Mouse (Mus musculus): ENCODE measurements around the gene Krt80.

The Krt80 gene

GRCm38 (mm10) chr15:101370101-101370911, at the start of gene Krt80:
TSS of gene Krt80 (minus strand) at chr15:101370162.
- peak; percentile 60 for DNase-seq (ENCODE audit: low spot score)

DNA sequence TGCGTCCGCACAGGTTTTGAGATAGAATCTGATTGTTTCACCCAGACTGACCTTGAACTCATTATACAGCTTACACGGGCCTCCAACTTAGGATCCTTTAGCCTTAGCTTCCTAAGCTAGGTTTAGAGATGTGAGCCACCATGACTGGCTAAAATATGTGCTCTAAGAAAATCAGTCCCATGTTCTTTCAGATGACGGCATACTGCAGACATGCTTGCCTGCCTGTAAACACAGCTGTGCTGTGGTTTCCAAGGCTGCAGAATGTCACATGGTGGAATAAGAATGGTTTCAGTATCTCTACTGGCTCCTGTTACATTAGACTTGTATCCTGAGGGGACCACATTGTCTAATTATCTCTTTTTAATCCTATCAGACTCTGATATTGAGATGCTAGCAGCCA, 49.0 kb upstream of the Krt80 start:
- no peak for DNase-seq (ENCODE audit: low spot score)

DNA sequence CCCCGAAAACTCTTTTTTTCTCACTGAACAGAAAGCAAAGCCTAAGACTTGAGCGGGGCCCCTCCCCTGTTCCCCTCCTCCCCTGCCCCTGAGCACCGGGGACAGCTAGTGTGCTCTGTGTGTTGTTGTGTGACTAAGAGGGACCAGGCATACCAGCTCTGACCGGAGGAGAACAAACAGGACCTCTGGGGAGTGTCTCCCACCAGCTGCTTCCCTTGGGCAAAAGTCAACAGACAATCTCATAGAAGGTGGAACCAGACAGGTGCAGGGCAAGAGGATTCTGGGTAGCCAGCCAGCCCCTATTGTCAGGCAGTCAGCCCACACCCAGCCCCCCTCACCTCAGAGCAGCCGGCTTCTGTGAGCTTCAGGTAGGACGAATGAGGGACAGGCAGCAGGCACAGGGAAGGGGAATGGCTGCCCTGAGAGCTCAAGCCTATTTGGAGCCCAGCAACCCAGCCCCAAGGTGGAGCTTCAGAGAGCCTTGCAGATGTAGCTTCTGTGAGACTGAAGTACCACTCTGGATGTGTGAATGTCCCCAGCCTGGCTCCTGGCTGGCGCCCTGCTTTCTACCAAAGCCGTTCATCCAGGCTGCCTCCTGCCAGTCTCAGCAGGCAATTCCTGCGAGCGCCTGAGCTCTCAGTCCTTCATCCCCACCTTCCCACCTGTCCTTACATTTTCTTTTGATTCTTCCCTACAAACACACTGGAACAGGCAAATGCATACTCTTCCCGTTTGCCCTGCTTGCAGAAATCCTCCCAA, 45.0 kb upstream of the Krt80 start:
- DNase-seq (ENCODE audit: low spot score): no peak

DNA sequence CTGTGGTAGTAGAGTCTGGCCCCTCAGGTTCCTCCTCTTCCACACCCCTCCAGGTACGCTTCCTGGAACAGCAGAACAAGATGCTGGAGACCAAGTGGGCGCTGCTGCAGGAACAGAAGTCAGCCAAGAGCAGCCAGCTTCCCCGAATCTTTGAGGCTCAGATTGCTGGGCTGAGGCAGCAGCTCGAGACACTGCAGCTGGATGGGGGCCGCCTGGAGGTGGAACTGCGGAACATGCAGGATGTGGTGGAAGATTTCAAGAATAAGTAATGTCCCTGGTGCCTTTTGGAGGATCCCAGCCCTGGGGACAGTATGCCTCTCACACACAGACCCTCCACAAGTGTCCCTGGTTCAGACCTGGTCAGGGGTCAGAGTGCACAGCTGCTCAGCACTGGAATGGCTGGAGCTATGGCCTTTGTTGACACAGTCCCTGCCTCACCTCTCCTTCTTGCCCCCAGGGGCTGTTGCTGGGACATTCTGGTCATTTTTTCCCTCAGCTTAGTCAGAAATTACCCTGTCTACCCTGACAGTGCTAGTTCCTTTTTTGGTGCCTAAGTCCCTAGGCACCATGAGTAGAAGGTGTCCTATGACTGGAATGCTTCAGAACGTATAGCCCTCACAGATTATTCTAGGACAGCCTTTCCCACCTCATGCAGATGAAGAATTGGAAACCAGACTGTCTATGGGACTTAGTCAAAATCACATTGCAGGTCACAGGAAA, 44.1 kb upstream of the Krt80 start:
- DNase-seq (ENCODE audit: low spot score): no peak

DNA sequence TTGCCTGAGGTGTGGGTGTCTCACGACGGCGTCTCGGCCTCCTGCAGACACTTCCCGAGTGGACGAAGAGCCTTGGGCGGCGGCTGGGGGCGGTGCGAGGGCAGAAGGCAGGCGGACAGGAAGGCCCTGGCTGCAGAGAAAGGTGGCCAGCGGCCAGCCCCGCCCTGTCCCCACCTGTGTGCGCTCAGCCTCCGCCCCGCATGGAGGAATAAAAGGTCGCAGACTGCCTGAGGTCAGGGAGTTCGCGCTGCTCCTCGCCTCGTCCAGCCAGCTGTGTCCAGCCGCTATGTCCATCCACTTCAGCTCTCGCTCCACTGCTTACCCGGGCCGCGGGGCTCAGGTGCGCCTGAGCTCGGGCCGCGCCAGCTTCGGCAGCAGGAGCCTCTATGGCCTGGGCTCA, 42.2 kb upstream of the Krt80 start:
- peak; percentile 31 for DNase-seq (ENCODE audit: low spot score)

DNA sequence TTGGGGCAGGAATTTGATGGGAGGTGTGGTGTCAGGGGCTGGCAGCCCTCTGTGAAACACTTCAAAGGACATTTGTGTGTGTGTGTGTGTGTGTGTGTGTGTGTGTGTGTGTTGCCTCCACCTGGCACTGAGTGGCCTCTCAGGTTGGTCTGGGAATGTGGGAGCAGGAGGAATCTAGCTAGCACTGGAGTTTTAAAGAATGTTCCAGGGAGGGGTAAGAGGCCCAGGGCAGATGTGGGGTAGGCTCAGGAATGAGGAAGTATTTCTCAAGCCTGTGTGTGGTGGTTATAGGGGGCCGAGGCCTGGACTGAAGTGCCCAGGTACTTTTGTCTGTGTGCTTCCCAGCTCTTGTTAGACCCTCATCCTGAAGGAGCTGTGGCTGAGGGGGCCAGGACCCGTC, 40.8 kb upstream of the Krt80 start, which contains the start of gene Krt7:
Gene Krt7 (plus strand): TSS at position 269 of the 400 bp plus-strand sequence.
- DNase-seq (ENCODE audit: low spot score): no peak

- DNase-seq (ENCODE audit: low spot score): no peak
Measured at GRCm38 (mm10) chr15:101398269-101398668, 28.3 kb upstream of the Krt80 start.

DNA sequence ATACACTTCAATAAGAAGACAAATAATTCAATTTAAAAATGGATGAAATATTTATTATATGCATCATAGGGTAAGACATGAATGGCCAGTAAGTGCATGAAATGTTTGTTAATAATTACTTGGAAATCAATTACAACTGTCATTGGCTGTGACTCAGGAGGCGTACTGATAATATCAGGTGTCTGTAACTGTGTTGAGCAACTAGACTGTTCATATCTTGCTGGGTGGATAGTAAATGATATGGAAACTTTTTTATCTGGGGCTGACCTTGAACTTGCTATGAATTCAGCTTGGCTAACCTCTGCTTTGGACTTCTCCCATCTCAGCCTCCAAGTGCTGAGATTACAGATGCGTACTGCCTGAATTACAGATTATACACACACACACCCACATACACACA, 27.7 kb upstream of the Krt80 start:
- no peak for DNase-seq (ENCODE audit: low spot score)

DNA sequence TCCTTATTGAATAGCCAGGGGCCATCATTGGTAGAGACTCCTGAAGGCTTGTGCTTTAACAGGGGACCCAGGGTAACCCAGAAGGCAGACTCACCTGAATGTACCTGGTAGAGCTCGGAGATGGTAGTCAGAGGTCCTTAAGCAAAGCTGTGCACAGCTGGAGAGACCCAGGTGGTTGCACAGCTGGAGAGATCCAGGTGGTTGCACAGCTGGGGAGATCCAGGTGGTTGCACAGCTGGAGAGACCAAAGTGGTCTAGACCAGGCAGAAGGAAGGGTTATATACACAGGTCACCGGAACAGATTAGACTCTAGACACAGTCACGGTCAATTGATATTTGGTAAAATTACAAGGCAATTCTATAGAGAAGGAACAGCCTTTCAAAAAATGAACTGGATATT, 27.0 kb upstream of the Krt80 start:
- no peak for DNase-seq (ENCODE audit: low spot score)

DNA sequence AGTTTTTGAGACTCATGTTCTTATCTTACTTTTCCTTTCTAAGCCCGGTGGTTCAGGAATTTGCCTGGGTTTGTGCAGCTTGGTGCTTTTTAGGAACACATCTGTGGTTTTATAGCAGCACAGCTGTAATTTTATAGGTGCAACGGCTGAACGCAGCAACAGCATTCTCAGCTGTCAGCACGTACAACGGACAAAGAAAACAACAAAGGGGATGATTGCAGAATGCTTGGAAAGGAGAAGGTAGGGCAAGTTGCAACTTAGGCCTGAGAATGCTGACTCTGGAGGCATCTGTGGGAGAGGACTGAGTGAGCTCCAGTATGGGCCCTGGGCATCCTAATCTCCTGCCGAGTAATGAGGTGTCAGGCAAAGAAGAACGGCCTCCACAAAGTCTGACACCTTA, 26.5 kb upstream of the Krt80 start:
- no peak for DNase-seq (ENCODE audit: low spot score)

GRCm38 (mm10) chr15:101394908-101395307, 24.9 kb upstream of the Krt80 start:
- DNase-seq (ENCODE audit: low spot score): no peak

DNA sequence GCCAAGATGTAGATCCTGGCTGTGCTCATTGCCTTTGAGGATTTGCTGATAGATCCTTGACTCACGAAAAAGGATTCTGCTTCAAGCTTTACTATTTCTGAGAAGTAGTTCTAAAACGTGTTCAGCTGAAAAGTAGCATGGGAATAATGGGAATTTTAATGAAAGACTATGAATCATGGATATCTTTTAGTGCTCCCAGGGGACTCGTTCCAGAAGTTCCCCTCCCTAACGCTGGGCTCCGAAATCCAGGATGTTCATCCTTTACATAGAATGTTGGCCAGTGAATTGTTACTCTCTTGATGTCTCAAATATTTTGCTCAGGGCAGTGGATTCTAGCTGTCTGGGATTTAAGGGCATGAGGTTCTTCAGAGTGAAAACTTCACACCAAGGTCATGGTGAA, 22.3 kb upstream of the Krt80 start:
- no peak for DNase-seq (ENCODE audit: low spot score)

- DNase-seq (ENCODE audit: low spot score): no peak
Measured at GRCm38 (mm10) chr15:101390203-101390602, 20.2 kb upstream of the Krt80 start.

DNA sequence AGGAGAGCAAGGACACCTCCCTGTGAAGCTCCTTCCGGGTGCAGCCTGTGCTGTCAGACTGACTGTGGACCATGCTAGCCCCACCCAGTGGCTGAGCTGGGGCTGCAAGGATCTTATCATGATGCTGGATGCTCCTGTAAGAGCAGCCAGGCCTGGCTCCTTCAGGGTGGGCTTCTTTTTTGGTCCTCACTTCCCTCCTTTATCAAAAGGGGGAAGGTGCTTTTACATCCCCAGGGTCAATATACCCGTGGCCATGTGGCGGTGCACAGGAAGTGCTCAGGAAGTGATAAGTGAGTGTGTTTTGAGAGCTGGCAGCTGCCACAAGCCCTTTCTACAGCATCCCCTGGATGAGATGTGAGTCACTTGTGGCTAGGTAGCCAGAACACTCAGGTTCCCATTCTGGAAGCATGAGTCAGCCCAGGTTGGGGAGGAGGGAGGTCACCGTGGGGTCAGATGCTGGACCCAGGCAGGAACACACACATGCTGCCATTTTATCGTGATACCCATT, 18.1 kb upstream of the Krt80 start:
- no peak for DNase-seq (ENCODE audit: low spot score)

- no peak for DNase-seq (ENCODE audit: low spot score)
Measured at GRCm38 (mm10) chr15:101387176-101387575, 17.2 kb upstream of the Krt80 start.

GRCm38 (mm10) chr15:101385064-101385463, 15.1 kb upstream of the Krt80 start:
- DNase-seq (ENCODE audit: low spot score): no peak

GRCm38 (mm10) chr15:101384610-101385009, 14.6 kb upstream of the Krt80 start:
- DNase-seq (ENCODE audit: low spot score): no peak

DNA sequence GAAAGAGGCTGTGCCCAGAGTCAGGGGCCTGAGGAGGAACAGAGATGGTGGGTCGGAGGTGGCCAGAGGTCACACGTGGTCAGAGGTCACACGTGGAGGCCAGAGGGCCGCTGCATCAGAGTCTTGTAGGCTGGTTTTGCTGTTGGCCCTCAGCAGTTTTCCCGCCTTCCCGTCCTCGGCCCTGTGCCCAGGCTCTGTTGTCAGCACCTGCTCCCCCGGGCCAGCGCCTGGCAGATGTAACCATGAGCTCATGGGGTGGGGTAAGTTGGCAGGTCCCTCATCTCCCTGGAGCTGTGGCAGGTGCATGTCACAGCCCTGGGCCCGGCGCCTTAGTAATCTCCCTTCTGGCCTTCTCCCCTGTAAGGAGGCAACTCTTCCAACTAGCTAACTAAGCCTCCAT, 12.8 kb upstream of the Krt80 start:
- DNase-seq (ENCODE audit: low spot score): no peak

GRCm38 (mm10) chr15:101381758-101382157, 11.8 kb upstream of the Krt80 start:
- no peak for DNase-seq (ENCODE audit: low spot score)

DNA sequence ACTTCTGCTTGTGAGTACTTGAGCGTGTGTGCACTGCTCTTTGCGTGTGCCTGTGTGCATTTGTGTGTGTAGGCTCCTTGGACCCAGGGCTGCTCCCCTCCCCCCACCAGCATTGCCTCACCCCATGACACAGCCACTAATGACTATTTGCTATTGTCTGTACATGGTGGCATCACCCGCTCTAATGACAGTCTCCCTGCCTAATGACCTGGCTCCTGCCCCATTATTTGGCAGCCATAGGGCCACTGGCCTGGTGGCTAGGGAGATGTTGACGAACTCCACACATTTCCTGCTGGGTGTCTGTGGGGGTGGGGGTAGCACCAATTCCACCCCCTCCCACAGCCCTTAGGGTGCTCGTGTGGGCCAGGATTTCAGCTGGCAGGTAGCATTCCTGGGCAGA, 8.7 kb upstream of the Krt80 start:
- no peak for DNase-seq (ENCODE audit: low spot score)

DNA sequence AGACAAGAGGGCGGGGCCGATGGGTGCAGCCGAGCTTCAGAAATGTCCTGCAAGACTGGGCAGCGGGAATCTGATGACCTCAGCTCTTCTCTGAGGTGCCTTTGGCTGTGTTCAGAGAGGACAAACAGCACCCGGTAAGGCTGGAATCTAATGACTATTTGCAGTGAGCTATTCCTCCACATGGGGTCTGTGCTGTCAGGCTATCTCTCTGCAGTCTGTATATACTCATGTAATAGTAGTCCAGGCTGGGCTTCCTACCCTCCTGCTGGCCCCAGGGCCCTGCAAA, 6.8 kb upstream of the Krt80 start:
- no peak for DNase-seq (ENCODE audit: low spot score)

DNA sequence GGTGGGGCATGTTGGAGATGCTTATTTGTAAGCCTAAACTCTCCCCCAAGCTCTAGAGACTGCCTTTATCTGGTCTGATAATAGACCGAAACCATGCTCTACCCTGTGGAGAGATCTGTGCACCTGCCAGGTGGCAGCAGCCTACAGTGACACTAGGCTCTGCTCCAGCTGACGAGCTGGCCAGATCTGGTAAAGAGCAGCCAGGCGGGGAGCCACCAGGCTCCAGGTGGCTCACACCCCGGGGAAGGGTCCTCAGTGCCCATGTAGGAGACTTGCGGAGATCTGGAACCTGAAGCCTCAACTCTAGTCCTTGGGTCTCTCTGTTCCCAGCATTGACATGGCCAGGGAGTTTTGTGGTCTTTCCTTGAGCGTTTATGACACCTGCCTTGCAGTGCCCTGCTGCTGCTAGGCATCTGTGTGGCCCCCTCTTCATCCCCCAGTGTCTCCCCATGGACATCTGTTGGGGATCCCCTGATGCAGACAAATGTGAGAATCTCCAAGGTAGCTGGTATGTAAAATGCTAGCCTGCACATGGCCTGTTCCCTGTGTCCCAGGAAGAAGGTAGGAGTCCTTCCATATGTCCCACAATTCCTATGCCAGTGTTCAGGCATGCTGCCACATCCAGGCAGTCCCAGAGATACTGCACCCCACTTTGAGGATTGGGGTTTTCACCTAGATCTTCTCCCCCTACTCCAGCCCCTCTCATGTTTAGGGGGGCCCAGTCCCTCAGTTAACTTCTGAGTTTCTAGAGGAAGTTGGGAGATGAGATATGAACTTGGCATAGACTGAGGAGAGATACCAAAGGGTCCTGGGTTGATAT, 6.2 kb upstream of the Krt80 start:
- no peak for DNase-seq (ENCODE audit: low spot score)
